Mouse (Mus musculus) lung, postnatal 0 days (tissue): ENCODE results near the gene Rps11. TPM values are rescaled to one million over a fixed set of nuclear protein-coding genes. Genes with fewer than 3 reads are reported as not detected.

Experiments
- ATAC-seq: fragments of 200-750 bp; cut with Nextera tagmentation; 2 replicates; pipeline ENCODE4 v1.8.0; 2017; ENCODE audit warnings: moderate library complexity
- DNase-seq: peaks from one replicate; pipeline ENCODE4 v3.0.0-alpha.2; 2016; ENCODE audit warnings: low spot score
- H3K27ac ChIP-seq: fragments of 300-500 bp; sonication (generic); 2 replicates; pipeline ENCODE4 v1.5.1; 2014; ENCODE audit warnings: antibody characterized with exemption, mild to moderate bottlenecking, low read length, mixed read lengths
- H3K27me3 ChIP-seq: fragments of 300-500 bp; sonication (generic); replicated peaks from 2 replicates; pipeline ENCODE4 v1.6.1; 2014; ENCODE audit warnings: low read length, mixed read lengths; ENCODE audit not compliant: insufficient read depth
- H3K36me3 ChIP-seq: fragments of 300-500 bp; sonication (generic); 2 replicates; pipeline ENCODE4 v1.6.1; 2014; ENCODE audit warnings: low read length, mixed read lengths; ENCODE audit not compliant: insufficient read depth
- H3K4me1 ChIP-seq: fragments of 300-500 bp; sonication (generic); 2 replicates; pipeline ENCODE4 v1.6.1; 2014; ENCODE audit warnings: antibody characterized with exemption, low read depth, low read length, mixed read lengths; ENCODE audit not compliant: insufficient read depth
- H3K4me2 ChIP-seq: fragments of 300-500 bp; sonication (generic); replicated peaks from 2 replicates; pipeline ENCODE4 v1.6.1; 2014; ENCODE audit warnings: low read depth, mild to moderate bottlenecking, low read length, moderate library complexity, mixed read lengths
- H3K4me3 ChIP-seq: fragments of 300-500 bp; sonication (generic); 2 replicates; pipeline ENCODE4 v1.5.1; 2014; ENCODE audit warnings: low read depth, low read length
- H3K9ac ChIP-seq: fragments of 300-500 bp; sonication (generic); replicated peaks from 2 replicates; pipeline ENCODE4 v1.6.1; 2014; ENCODE audit warnings: low read depth, mild to moderate bottlenecking
- H3K9me3 ChIP-seq: fragments of 300-500 bp; sonication (generic); 2 replicates; pipeline ENCODE4 v1.6.1; 2016; ENCODE audit warnings: low read length, mixed read lengths
- CTCF ChIP-seq: IDR thresholded peaks from 2 replicates; pipeline ENCODE4 v1.5.1; 2016; ENCODE audit warnings: antibody characterized with exemption, mild to moderate bottlenecking
- EP300 ChIP-seq: IDR thresholded peaks from 2 replicates; pipeline ENCODE4 v1.6.1; 2016; ENCODE audit warnings: antibody characterized with exemption, mild to moderate bottlenecking, control low read depth
- WGBS: fragments of 180-500 bp; shearing (Covaris S2); extraction: QIAGEN DNeasy Blood & Tissue Kit; methylation state at CpG from one replicate; pipeline ENCODE4 v1.1.7; 2014; 5-methylcytosine and 5-hydroxymethylcytosine counted together
- polyA plus RNA-seq: library from polyadenylated mRNA; unstranded; fragments of >200 nt; fragmentation: Nextera tagmentation; extraction: Ambion mirVana; gene quantifications from 2 replicates; pipeline ENCODE4 v1.2.1, GENCODE M21; 2015

The Rps11 gene
- polyA plus RNA-seq, 1 experiment from 2014 or later = 1,016 TPM

DNA sequence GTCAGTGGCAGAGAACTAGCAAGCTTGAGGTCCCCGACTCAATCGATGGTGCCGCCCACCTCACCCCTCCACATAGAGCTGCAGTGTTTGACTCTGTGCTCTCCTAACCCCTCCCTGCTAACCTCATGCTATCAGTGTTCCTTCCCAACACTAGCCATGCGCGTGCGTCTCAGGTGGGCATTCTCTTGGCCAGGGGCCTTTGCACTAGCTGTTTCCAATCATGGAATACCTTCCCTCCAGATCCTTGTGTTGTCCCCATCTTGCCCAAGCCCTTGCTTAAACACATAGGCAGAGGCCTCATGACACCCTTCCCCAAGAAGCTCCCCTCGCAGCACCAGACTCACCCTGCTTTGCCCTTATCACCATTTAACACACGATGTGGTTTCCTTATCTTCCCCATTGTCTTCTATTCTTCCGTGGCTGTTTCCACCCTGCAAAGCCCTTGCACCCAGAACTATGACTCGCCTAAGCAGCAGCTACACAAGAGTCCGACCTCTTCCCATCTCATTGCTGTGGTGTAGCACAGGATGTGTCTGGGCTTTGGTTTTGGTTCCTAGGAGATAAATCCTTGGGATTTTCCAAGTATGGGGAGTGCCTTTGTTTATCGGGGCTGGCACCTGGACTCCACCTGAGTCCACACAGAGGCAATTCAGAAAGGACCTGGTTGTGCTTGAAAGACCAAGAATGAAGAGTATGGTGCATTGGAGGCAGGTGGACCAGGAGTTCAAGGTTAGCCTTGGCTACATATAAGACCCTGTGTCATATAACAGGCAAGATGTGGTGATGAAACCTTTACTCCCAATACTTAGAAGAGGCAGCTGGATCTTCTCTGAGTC, 13.2 kb upstream of the Rps11 start:
- 67% methylated on average over 12 of the region's 12 CpGs for WGBS
- Histone ChIP-seq H3K27ac (no peak overlapping the region), H3K4me3 (no peak overlapping the region), H3K27me3 (no peaks in the 10 kb centered on the region), H3K4me1 (peaks cover 4% of the 10 kb centered on the region; the same call in 1 of the 2 replicates), H3K36me3 (no peaks in the 10 kb centered on the region), H3K9me3 (no peaks in the 10 kb centered on the region), H3K4me2 (no peak overlapping the region), H3K9ac (no peak overlapping the region)
- no peak for ATAC-seq
- TF ChIP-seq EP300 (no peak), CTCF (no peak)
- DNase-seq = no peak

DNA sequence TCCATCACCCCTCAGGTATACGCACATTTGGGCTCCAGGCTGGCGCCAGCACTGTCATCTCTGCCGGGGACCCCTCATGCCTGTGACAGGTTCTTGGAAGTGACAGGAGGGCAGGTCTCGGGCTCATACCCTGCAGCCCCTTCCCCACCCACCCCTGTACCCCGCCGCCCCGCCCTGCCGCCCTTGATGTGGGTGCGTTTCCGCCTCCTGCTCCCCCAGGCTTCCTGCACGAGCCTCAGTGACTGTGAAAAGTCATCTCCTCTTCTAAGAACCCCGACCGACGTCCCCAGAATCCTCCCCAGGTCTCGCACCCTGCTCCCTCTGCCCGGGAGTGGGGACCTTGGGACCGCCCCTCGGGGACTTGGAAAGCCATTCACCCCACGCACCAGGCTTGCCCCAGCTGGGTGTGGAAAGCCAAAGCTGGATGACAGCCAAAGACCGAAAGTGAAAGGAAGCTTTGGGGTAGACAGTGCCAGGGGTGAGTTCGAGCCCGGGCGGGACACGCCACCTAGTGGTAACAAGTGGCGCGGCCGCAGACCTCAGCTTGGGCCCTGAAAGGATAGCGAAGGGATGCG, 11.8 kb upstream of the Rps11 start, which contains the start of the genes Gm45713 and Flt3l:
Gene Gm45713, minus strand, starts transcription at position 239 of the 575 bp plus-strand sequence.
Gene Flt3l, minus strand, starts transcription at position 440 of the 575 bp plus-strand sequence.
- Histone ChIP-seq H3K27ac (peak within 1 kb of the TSS; percentile 32; the same call in 1 of the 2 replicates), H3K4me3 (peak within 1 kb of the TSS; percentile 62), H3K4me2 (peak within 1 kb of the TSS; percentile 78), H3K36me3 (no peaks in the 10 kb centered on the region), H3K4me1 (peaks cover 4% of the 10 kb centered on the region; the same call in 1 of the 2 replicates), H3K9ac (peak within 1 kb of the TSS; percentile 60), H3K27me3 (no peaks in the 10 kb centered on the region), H3K9me3 (no peaks in the 10 kb centered on the region)
- ATAC-seq = peak; percentile 90
- DNase-seq = peak; percentile 96
- 1% methylated on average over 27 of the region's 29 CpGs for WGBS
- TF ChIP-seq EP300 = no peak
- TF ChIP-seq CTCF = peak; percentile 98

DNA sequence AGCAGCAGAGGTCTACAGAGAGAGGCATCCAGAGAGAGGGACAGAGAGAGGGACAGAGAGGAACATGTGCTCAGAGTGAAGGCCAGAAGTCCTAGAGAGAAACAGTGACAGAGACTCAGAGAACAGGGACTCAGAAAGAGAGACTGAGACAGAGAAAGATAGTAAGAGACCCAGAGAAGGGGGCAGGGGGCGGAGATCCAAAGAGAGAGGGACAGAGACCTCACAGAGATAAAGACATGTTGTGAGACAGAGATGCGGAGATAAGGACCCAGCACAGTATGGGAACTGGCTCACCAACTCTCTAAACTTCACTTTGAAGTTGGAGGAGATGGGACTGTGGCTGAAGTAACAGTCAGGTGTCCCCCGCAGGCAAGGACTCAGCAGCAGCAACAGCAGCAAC, 11.1 kb upstream of the Rps11 start:
- WGBS = 81% methylated on average over 3 of the region's 3 CpGs
- no peak for TF ChIP-seq EP300
- TF ChIP-seq CTCF = no peak
- ATAC-seq (no peak), DNase-seq (no peak)
- Histone ChIP-seq H3K4me1 (peaks cover 4% of the 10 kb centered on the region; the same call in 1 of the 2 replicates), H3K9me3 (no peaks in the 10 kb centered on the region), H3K36me3 (no peaks in the 10 kb centered on the region), H3K9ac (peak overlapping the region; percentile 60; the same call in 1 of the 2 replicates), H3K4me3 (peak overlapping the region; percentile 62; the same call in 1 of the 2 replicates), H3K4me2 (peak overlapping the region; percentile 78), H3K27me3 (no peaks in the 10 kb centered on the region), H3K27ac (no peak overlapping the region)

DNA sequence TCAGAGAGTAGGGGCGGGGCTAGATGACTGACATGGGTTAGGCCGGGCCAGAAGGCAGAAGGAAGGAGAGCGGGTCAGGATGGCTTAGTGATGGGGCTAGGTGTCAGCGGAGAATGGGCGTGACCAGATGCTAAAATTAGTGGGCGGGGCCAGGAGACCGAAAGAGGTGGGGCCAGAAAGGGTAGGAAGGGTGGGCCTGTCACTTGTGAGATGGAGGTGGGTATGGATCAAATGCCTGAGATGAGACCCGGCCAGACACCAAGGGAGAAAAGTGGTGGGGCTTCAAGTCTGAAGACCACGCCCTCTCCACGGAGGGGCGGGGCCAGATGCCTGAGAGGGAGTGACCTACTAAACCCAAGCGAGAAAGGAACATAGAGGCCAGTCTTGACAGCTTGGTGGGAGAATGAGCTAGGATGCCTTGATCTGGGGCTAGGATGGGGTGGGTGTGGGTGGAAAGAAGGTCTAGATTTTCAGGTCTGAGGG, 10.3 kb upstream of the Rps11 start:
- Histone ChIP-seq H3K4me3 (no peak overlapping the region), H3K9me3 (no peaks in the 10 kb centered on the region), H3K4me2 (no peak overlapping the region), H3K4me1 (peaks cover 4% of the 10 kb centered on the region; the same call in 1 of the 2 replicates), H3K27ac (no peak overlapping the region), H3K27me3 (no peaks in the 10 kb centered on the region), H3K9ac (no peak overlapping the region), H3K36me3 (no peaks in the 10 kb centered on the region)
- ATAC-seq = peak; percentile 14; the same call in 1 of the 2 replicates
- no peak for TF ChIP-seq CTCF
- TF ChIP-seq EP300 = no peak
- WGBS = 17% methylated on average over 12 of the region's 12 CpGs
- peak; percentile 57 for DNase-seq

DNA sequence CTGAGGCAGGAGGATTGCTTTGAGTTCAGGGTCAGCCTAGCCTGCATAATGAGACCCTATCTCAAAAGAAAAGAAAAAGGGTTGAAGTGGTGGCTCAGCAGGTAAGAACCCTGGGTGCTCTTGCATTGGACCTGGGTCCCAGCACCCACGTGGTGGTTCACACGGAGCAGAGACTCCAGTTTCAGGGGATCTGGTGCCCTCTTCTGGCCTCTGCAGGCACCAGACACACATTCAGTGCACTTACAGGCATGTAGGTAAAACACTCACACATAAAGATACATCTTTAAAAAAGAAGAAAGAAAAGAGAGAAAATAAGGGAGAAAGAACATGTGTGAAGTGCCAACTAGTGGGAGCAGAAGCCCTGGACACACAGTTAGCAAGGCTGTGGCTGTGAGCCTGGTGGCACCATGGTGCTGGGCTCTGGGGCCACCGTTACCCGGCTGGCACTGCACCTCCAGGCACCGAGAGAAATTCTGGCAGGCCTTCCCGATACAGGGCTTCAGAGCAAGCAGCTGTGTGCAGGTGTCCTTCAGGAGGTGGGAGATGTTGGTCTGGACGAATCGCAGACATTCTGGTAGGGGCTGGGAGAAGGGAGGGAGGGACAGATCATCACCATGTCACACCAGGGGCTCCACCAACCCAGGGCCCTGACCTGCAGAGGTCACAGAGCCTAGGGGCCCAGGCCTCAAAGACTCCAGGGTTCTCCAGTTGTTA, 9.4 kb upstream of the Rps11 start:
- Histone ChIP-seq H3K9me3 (no peaks in the 10 kb centered on the region), H3K36me3 (no peaks in the 10 kb centered on the region), H3K27me3 (no peaks in the 10 kb centered on the region), H3K9ac (no peak overlapping the region), H3K4me1 (peaks cover 4% of the 10 kb centered on the region; the same call in 1 of the 2 replicates), H3K27ac (no peak overlapping the region), H3K4me3 (no peak overlapping the region), H3K4me2 (no peak overlapping the region)
- TF ChIP-seq EP300 = no peak
- peak; percentile 29 for TF ChIP-seq CTCF
- ATAC-seq (no peak), DNase-seq (no peak)
- WGBS = 77% methylated on average over 8 of the region's 8 CpGs

DNA sequence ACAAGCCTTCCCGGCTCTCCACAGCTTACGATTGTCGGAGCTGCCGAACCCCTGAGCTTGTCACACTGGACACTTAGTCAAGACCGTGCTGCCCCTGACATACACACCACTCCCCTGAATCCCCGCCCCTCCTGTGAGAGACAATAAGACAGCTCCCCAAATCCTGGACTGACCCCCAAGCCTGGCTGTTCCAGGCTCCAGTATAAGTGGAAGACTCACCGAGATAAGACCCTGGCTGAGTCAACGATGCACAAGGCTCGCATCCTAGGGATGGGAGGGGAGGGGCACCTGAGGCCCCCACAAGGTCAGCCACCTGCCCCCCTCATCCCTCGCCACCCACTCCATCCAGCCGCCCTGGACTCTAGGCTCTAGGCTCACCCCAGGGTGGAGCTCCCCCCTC, 7.6 kb upstream of the Rps11 start:
- H3K4me2 ChIP-seq = no peak overlapping the region
- H3K4me3 ChIP-seq = no peak overlapping the region
- ATAC-seq = no peak
- no peaks in the 10 kb centered on the region for H3K9me3 ChIP-seq
- H3K27me3 ChIP-seq = no peaks in the 10 kb centered on the region
- H3K27ac ChIP-seq = no peak overlapping the region
- H3K36me3 ChIP-seq = 0 out of 2 replicates have a peak, but pooled peaks cover 3% of the 10 kb centered on the region
- peaks cover 12% of the 10 kb centered on the region; the same call in 1 of the 2 replicates for H3K4me1 ChIP-seq
- whole genome bisulfite sequencing = 63% methylated on average over 11 of the region's 11 CpGs
- no peak overlapping the region for H3K9ac ChIP-seq
- TF ChIP-seq CTCF (no peak), EP300 (no peak)
- DNase-seq = no peak
